Mouse (Mus musculus): ENCODE results near the gene Sel1l3. TPM values are rescaled to one million over a fixed set of nuclear protein-coding genes. Genes with fewer than 3 reads are reported as not detected.

The Sel1l3 gene
- polyA plus RNA-seq, 1 experiment from 2014 or later: 28.9 TPM

DNA sequence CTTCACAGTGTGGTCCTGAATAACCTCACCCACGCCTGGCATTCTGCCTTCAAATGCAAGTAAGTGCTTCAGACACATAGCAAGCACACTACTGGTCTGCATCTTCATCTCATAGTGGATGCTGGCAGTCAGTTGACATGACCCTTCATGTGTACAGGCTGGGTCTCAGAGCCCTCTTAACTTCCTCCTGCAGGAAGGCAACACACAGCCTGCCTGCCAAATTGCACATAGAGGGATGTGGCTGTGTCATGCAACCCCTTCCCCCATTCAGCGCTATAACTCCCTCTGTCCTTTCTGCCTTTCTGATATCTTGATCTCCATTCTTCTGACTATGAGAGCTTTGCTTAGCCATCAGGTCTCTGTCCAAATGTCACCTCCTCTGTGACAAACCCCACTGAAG, 19.3 kb downstream of the Sel1l3 start:
- Histone ChIP-seq H3K27me3 (ENCODE audit: control insufficient read depth, insufficient read depth, low read length) (no peaks in the 10 kb centered on the region), H3K9me3 (ENCODE audit: control insufficient read depth, low read length) (no peaks in the 10 kb centered on the region), H3K27ac (ENCODE audit: low read depth, low read length) (no peak overlapping the region), H3K4me3 (ENCODE audit: low read length) (no peak overlapping the region), H3K9ac (ENCODE audit: low read depth, low read length) (no peak overlapping the region), H3K36me3 (ENCODE audit: control insufficient read depth, insufficient read depth, low read length) (no peaks in the 10 kb centered on the region), H3K4me2 (replicated peaks; ENCODE audit: low read depth, low read length) (no peak overlapping the region), H3K4me1 (ENCODE audit: control insufficient read depth, insufficient read depth, low read length) (no peaks in the 10 kb centered on the region)
- ATAC-seq (ENCODE audit: low FRiP score, low TSS enrichment): no peak
- 88% methylated on average over 2 of the region's 2 CpGs for WGBS

DNA sequence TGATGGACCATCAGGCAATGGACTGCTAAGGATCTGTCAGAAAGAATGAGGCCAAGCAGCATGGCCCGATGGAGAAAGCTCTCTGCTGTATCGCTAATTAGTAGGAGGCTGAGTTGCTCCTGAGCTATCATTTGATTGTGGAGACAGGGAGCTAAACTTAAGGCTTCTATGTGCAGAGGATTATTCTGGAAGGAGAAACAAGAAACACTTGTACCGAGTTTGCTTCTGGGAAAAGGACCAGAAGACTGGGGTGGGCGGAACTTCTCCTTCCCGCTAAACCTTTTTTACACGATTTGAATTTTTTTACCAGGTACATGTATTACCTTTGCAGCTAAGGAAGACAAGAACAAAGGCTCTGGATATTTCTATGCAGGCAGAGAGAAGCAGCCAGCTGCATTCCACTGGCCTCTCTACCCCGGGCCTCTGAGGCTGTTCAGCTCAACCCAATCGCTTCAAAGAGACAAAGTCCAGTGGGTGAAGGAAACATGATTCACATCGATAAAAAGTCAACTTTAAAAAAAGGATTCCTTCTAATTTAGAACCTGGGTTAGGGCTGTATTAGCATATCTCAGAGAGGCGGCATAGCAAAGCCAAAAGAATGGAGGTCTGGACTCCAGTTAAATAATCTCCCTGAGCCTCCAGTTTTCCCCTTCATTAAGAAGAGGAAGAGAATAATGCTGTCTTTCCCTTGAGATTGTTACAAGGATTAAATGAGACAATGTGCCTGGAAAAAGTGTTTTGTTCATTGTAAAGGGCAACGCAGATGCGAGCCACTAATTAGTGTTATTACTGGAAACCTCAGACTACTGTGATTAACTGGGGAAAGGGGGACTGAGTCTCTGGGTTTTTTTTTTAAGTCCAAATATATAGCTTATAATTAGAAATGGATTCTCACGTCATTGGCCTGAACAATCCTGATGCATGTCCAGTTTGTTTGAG, 20.4 kb downstream of the Sel1l3 start:
- Histone ChIP-seq H3K36me3 (ENCODE audit: control insufficient read depth, insufficient read depth, low read length) (no peaks in the 10 kb centered on the region), H3K4me2 (replicated peaks; ENCODE audit: low read depth, low read length) (no peak overlapping the region), H3K4me1 (ENCODE audit: control insufficient read depth, insufficient read depth, low read length) (no peaks in the 10 kb centered on the region), H3K4me3 (ENCODE audit: low read length) (no peak overlapping the region), H3K9me3 (ENCODE audit: control insufficient read depth, low read length) (no peaks in the 10 kb centered on the region), H3K9ac (ENCODE audit: low read depth, low read length) (no peak overlapping the region), H3K27ac (ENCODE audit: low read depth, low read length) (no peak overlapping the region), H3K27me3 (ENCODE audit: control insufficient read depth, insufficient read depth, low read length) (no peaks in the 10 kb centered on the region)
- WGBS: 87% methylated on average over 13 of the region's 13 CpGs
- no peak for ATAC-seq (ENCODE audit: low FRiP score, low TSS enrichment)

DNA sequence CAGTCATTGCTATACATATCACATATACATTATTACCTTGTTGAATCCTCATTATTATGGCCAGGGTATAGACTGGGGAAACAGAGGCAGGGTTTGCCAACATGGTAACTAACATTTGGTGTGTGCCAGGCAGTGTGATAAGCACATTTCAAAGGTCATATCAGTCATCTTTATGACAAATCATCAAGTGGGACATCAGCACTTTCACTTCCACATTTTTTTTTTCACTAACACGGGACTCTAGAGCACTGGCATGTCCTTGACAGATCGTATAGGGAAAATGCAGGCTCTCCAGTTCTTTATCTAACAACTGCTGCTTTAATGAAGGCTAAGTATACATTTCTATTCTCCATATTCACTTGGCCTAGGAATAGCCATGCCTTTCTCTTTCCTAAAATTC, 25.1 kb downstream of the Sel1l3 start:
- no peak overlapping the region for H3K9ac ChIP-seq (ENCODE audit: low read depth, low read length)
- H3K9me3 ChIP-seq (ENCODE audit: control insufficient read depth, low read length): no peaks in the 10 kb centered on the region
- H3K27ac ChIP-seq (ENCODE audit: low read depth, low read length): no peak overlapping the region
- H3K36me3 ChIP-seq (ENCODE audit: control insufficient read depth, insufficient read depth, low read length): no peaks in the 10 kb centered on the region; the same call in 1 of the 2 replicates
- H3K4me1 ChIP-seq (ENCODE audit: control insufficient read depth, insufficient read depth, low read length): no peaks in the 10 kb centered on the region
- H3K27me3 ChIP-seq (ENCODE audit: control insufficient read depth, insufficient read depth, low read length): no peaks in the 10 kb centered on the region
- WGBS: 91% methylated on average over 2 of the region's 2 CpGs
- H3K4me2 ChIP-seq (replicated peaks; ENCODE audit: low read depth, low read length): no peak overlapping the region
- ATAC-seq (ENCODE audit: low FRiP score, low TSS enrichment): no peak
- H3K4me3 ChIP-seq (ENCODE audit: low read length): no peak overlapping the region

DNA sequence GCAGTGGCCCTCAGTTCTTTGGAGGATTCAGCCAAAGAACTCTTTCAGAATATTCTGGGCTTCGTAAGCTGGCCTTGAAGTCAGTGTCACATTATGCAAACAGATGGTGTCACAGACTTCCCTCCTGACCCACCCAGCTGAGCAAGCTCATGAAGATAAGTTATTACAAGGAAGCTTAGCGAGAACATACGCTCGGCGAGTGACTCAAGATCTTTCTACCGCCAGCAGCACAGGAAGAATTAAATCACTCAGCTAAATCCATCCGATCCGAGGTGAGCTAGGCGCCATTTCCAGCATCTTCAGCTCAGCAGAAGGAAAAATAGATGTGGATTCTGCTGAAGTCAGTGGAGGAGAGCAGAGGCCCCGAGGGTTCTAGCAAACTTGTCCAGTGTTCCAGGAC, 26.5 kb downstream of the Sel1l3 start:
- peak; percentile 20; the same call in 1 of the 2 replicates for ATAC-seq (ENCODE audit: low FRiP score, low TSS enrichment)
- no peak overlapping the region for H3K9ac ChIP-seq (ENCODE audit: low read depth, low read length)
- H3K4me3 ChIP-seq (ENCODE audit: low read length): no peak overlapping the region
- no peaks in the 10 kb centered on the region for H3K4me1 ChIP-seq (ENCODE audit: control insufficient read depth, insufficient read depth, low read length)
- H3K36me3 ChIP-seq (ENCODE audit: control insufficient read depth, insufficient read depth, low read length): no peaks in the 10 kb centered on the region; the same call in 1 of the 2 replicates
- H3K27ac ChIP-seq (ENCODE audit: low read depth, low read length): no peak overlapping the region
- H3K27me3 ChIP-seq (ENCODE audit: control insufficient read depth, insufficient read depth, low read length): no peaks in the 10 kb centered on the region
- 37% methylated on average over 10 of the region's 10 CpGs for WGBS
- H3K9me3 ChIP-seq (ENCODE audit: control insufficient read depth, low read length): no peaks in the 10 kb centered on the region
- no peak overlapping the region for H3K4me2 ChIP-seq (replicated peaks; ENCODE audit: low read depth, low read length)

DNA sequence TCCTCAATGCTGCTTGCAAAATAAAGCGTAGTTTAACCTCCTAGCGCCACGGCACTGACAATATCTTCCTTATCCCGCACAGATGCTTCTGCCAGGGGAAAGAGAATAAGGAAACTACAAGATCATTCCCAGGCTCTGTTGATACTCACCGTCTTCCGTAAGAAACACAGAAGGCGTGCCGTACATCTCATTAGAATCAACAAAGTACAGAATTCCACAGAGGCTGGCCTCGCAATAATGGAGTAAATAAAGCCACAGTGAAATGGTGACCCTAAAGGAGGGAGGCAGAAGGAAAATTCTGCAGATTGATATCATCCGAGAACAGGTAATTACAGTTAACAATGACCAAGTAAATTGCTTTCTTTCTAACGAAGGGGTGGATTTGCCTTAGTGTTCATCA, 27.9 kb downstream of the Sel1l3 start:
- no peak overlapping the region for H3K4me3 ChIP-seq (ENCODE audit: low read length)
- no peak overlapping the region for H3K9ac ChIP-seq (ENCODE audit: low read depth, low read length)
- H3K27ac ChIP-seq (ENCODE audit: low read depth, low read length): no peak overlapping the region
- ATAC-seq (ENCODE audit: low FRiP score, low TSS enrichment): no peak
- H3K4me1 ChIP-seq (ENCODE audit: control insufficient read depth, insufficient read depth, low read length): no peaks in the 10 kb centered on the region
- 88% methylated on average over 11 of the region's 11 CpGs for WGBS
- no peaks in the 10 kb centered on the region; the same call in 1 of the 2 replicates for H3K36me3 ChIP-seq (ENCODE audit: control insufficient read depth, insufficient read depth, low read length)
- H3K27me3 ChIP-seq (ENCODE audit: control insufficient read depth, insufficient read depth, low read length): no peaks in the 10 kb centered on the region
- no peak overlapping the region for H3K4me2 ChIP-seq (replicated peaks; ENCODE audit: low read depth, low read length)
- H3K9me3 ChIP-seq (ENCODE audit: control insufficient read depth, low read length): no peaks in the 10 kb centered on the region

DNA sequence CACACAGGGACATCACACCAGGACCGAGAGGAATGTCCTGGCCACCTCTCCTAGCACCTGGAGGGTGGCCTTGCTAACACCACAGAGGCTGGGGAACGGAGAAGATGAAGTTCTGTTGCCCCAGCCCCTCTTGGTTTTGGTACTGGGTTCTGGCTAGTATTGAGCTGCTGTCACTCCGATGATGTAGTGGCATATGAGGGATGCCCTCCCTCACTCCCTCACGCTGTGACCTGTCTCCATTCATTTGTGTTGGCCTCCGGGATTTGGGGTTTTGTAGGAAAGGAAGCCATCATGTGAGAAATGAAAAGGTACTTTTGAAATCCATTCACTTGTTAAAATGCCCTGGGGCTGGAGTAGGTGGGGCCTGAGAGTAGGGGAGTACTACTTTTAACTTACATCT, 33.8 kb downstream of the Sel1l3 start:
- no peak overlapping the region for H3K27ac ChIP-seq (ENCODE audit: low read depth, low read length)
- no peak for ATAC-seq (ENCODE audit: low FRiP score, low TSS enrichment)
- 92% methylated on average over 5 of the region's 5 CpGs for WGBS

DNA sequence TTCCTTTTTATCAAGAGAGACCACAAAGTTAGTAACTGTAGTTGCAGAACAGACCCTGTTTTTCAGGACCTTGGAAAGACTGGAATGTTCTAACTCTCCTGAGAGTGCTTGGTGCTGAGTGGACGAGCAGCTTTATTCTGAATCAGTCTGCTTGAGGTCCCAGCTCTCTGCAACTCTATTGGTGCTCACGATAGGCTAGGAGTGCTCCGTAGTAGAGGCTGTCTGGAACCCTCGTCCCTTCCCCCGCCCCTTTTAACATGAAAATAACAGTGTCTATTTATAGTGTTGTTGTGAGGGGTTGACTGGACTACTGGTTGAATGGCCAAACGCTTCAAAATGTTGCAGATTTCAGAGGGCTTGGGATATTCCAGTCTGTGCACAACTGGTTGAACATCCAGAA, 37.0 kb downstream of the Sel1l3 start:
- H3K4me3 ChIP-seq (ENCODE audit: low read length): no peak overlapping the region

More for the DNA sequence above, 33.8 kb downstream of the Sel1l3 start:
- Histone ChIP-seq H3K27me3 (ENCODE audit: control insufficient read depth, insufficient read depth, low read length) (no peaks in the 10 kb centered on the region), H3K9me3 (ENCODE audit: control insufficient read depth, low read length) (no peaks in the 10 kb centered on the region), H3K36me3 (ENCODE audit: control insufficient read depth, insufficient read depth, low read length) (no peaks in the 10 kb centered on the region; the same call in 1 of the 2 replicates), H3K4me1 (ENCODE audit: control insufficient read depth, insufficient read depth, low read length) (no peaks in the 10 kb centered on the region), H3K9ac (ENCODE audit: low read depth, low read length) (no peak overlapping the region), H3K4me2 (replicated peaks; ENCODE audit: low read depth, low read length) (no peak overlapping the region), H3K4me3 (ENCODE audit: low read length) (no peak overlapping the region)

DNA sequence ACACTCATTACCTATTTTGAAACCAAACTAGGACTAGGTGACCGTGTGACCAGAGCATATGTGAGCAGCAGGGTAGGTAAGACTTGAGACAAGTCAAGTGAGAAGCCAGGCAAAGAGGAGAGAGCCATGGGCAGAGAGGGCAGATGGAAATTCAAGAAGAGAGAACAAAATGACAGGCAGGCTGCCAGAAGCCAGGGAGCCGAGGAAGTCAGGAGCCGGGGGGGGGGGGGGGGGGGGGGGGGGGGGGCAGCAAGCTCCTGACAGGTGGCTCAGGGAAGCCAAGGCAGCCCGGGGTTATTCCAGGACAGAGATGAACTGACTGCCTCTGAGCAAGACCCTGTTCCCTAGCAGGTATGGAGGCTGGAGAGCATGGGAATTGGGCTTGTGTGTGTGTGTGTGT, 37.7 kb downstream of the Sel1l3 start:
- Histone ChIP-seq H3K27me3 (ENCODE audit: control insufficient read depth, insufficient read depth, low read length) (no peaks in the 10 kb centered on the region), H3K9me3 (ENCODE audit: control insufficient read depth, low read length) (no peaks in the 10 kb centered on the region), H3K9ac (ENCODE audit: low read depth, low read length) (no peak overlapping the region), H3K36me3 (ENCODE audit: control insufficient read depth, insufficient read depth, low read length) (peaks cover 4% of the 10 kb centered on the region; the same call in 1 of the 2 replicates), H3K27ac (ENCODE audit: low read depth, low read length) (no peak overlapping the region), H3K4me2 (replicated peaks; ENCODE audit: low read depth, low read length) (no peak overlapping the region), H3K4me3 (ENCODE audit: low read length) (no peak overlapping the region), H3K4me1 (ENCODE audit: control insufficient read depth, insufficient read depth, low read length) (no peaks in the 10 kb centered on the region)
- WGBS: 88% methylated on average over 2 of the region's 4 CpGs
- ATAC-seq (ENCODE audit: low FRiP score, low TSS enrichment): no peak

More for the DNA sequence above, 37.0 kb downstream of the Sel1l3 start:
- H3K27me3 ChIP-seq (ENCODE audit: control insufficient read depth, insufficient read depth, low read length): no peaks in the 10 kb centered on the region
- H3K36me3 ChIP-seq (ENCODE audit: control insufficient read depth, insufficient read depth, low read length): 0 out of 2 replicates have a peak, but pooled peaks cover 4% of the 10 kb centered on the region
- H3K27ac ChIP-seq (ENCODE audit: low read depth, low read length): no peak overlapping the region
- no peak overlapping the region for H3K9ac ChIP-seq (ENCODE audit: low read depth, low read length)
- no peaks in the 10 kb centered on the region for H3K4me1 ChIP-seq (ENCODE audit: control insufficient read depth, insufficient read depth, low read length)
- ATAC-seq (ENCODE audit: low FRiP score, low TSS enrichment): no peak
- WGBS: 63% methylated on average over 6 of the region's 6 CpGs
- no peak overlapping the region for H3K4me2 ChIP-seq (replicated peaks; ENCODE audit: low read depth, low read length)
- H3K9me3 ChIP-seq (ENCODE audit: control insufficient read depth, low read length): no peaks in the 10 kb centered on the region

DNA sequence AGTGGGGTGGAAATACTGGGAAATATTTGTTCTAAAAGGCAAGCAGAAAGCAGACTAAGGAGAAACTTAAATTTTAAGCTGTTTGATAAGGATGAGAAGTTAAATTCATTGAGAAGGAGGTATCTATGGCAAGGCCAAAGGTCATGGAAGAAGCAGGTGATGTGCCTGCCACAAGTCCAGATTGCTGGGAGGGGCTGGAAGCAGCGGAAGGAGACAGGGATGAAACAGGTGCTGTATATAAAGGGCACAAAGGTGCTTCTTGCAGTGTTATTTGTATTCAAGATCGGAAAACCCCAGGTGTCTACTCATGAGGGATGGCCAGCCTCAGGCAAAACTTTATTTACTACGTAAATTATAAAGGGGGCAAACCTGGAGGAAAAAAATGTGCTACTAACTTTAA, 38.5 kb downstream of the Sel1l3 start:
- Histone ChIP-seq H3K4me3 (ENCODE audit: low read length) (no peak overlapping the region), H3K9ac (ENCODE audit: low read depth, low read length) (no peak overlapping the region), H3K36me3 (ENCODE audit: control insufficient read depth, insufficient read depth, low read length) (peaks cover 4% of the 10 kb centered on the region; the same call in 1 of the 2 replicates), H3K27me3 (ENCODE audit: control insufficient read depth, insufficient read depth, low read length) (no peaks in the 10 kb centered on the region), H3K4me2 (replicated peaks; ENCODE audit: low read depth, low read length) (no peak overlapping the region), H3K4me1 (ENCODE audit: control insufficient read depth, insufficient read depth, low read length) (no peaks in the 10 kb centered on the region), H3K9me3 (ENCODE audit: control insufficient read depth, low read length) (no peaks in the 10 kb centered on the region), H3K27ac (ENCODE audit: low read depth, low read length) (no peak overlapping the region)
- no peak for ATAC-seq (ENCODE audit: low FRiP score, low TSS enrichment)
- 89% methylated on average over 3 of the region's 3 CpGs for WGBS

Measured in kidney, embryonic 14.5 days (tissue).